24 mouse cellular contexts compared by ENCODE assay signal in the genomic region with DNA sequence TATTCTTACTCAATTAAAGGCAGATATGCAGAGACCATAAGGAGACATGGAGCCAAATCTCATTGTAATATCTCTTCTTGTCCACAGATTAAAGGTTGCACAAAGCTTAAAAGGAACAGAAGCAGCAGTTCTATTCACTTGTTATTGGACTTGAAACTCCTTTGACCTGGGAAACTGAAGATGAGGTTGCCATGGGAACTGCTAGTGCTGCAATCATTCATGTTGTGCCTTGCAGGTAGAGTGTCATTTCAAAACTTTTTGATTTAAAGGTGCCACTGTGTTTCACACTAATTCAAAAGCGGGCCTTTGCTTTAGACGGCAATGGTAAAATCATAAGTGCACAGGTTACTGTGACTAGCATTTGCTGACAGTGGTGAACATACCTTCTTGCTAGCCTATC.
DNase-seq lines count a peak whose midpoint lies in the region; ATAC-seq and TF ChIP-seq lines count a peak whose summit lies in the region.
"Had no signal": no experiment of that assay in that cellular context is flagged by ENCODE, and none has a peak within 500 bp of the region (broad histone marks: within the 10 kb centered on the region; RNA-seq: fewer than 3 reads in every experiment).

No protein-coding gene starts in this region.

- no peaks in the 10 kb centered on the region for H3K4me1 ChIP-seq in forebrain, embryonic 14.5 days (ENCODE audit: control insufficient read depth, insufficient read depth, low read length)
- H3K4me1 ChIP-seq in forebrain, embryonic 10.5 days, result no peaks in the 10 kb centered on the region
- peaks cover 6% of the 10 kb centered on the region; the same call in 1 of the 2 replicates for H3K4me1 ChIP-seq in midbrain, embryonic 16.5 days (ENCODE audit: control insufficient read depth, insufficient read depth, low read length)
- H3K4me1 ChIP-seq in midbrain, embryonic 11.5 days (ENCODE audit: control insufficient read depth, insufficient read depth, low read length), result no peaks in the 10 kb centered on the region
- no peaks in the 10 kb centered on the region for H3K4me1 ChIP-seq in midbrain, postnatal 0 days (ENCODE audit: insufficient read depth, low read length)
- no peaks in the 10 kb centered on the region for H3K4me1 ChIP-seq in hindbrain, embryonic 12.5 days
- H3K4me1 ChIP-seq: embryonic facial prominence, embryonic 12.5 days; embryonic facial prominence, embryonic 15.5 days; forebrain, embryonic 12.5 days; heart, embryonic 10.5 days; heart, embryonic 13.5 days; hindbrain, embryonic 13.5 days had no signal

- peak; percentile 13 for DNase-seq in forebrain, embryonic 14.5 days (ENCODE audit: low spot score)
- DNase-seq in forebrain, embryonic 10.5 days (ENCODE audit: extremely low spot score, low spot score), result no peak
- no peak for DNase-seq in midbrain, embryonic 11.5 days (ENCODE audit: low spot score, missing footprints)
- DNase-seq in midbrain, postnatal 0 days (ENCODE audit: low spot score), result peak; percentile 10
- DNase-seq: adrenal gland, postnatal 10 days; adrenal gland, postnatal 36 days; cerebellum, adult 18-20 months; cerebellum, adult 9-10 months; cerebellum, postnatal 14 days; gastrocnemius, postnatal 10 days; gastrocnemius, postnatal 36 days; heart, adult 2 months; heart, postnatal 14 days had no signal

- 78% methylated on average over 2 of the region's 2 CpGs for WGBS in forebrain, embryonic 14.5 days
- WGBS in forebrain, embryonic 10.5 days, result 98% methylated on average over 2 of the region's 2 CpGs
- WGBS in midbrain, embryonic 16.5 days, result 51% methylated on average over 2 of the region's 2 CpGs
- WGBS in midbrain, embryonic 11.5 days, result 96% methylated on average over 2 of the region's 2 CpGs
- 61% methylated on average over 2 of the region's 2 CpGs for WGBS in midbrain, postnatal 0 days
- WGBS in hindbrain, embryonic 12.5 days, result 93% methylated on average over 2 of the region's 2 CpGs

- H3K9me3 ChIP-seq in forebrain, embryonic 14.5 days (replicated peaks; ENCODE audit: control insufficient read depth, low read length), result no peaks in the 10 kb centered on the region
- no peaks in the 10 kb centered on the region for H3K9me3 ChIP-seq in forebrain, embryonic 10.5 days
- H3K9me3 ChIP-seq in midbrain, embryonic 16.5 days (replicated peaks; ENCODE audit: control insufficient read depth, low read length, poor library complexity, severe bottlenecking), result no peaks in the 10 kb centered on the region
- H3K9me3 ChIP-seq in midbrain, embryonic 11.5 days (ENCODE audit: control insufficient read depth, low read length), result no peaks in the 10 kb centered on the region
- H3K9me3 ChIP-seq in midbrain, postnatal 0 days (ENCODE audit: low read length), result no peaks in the 10 kb centered on the region
- no peaks in the 10 kb centered on the region for H3K9me3 ChIP-seq in hindbrain, embryonic 12.5 days (replicated peaks)
- H3K9me3 ChIP-seq: embryonic facial prominence, embryonic 12.5 days; embryonic facial prominence, embryonic 15.5 days; forebrain, embryonic 12.5 days; heart, embryonic 10.5 days; heart, embryonic 13.5 days; hindbrain, embryonic 13.5 days had no signal

- H3K36me3 ChIP-seq in forebrain, embryonic 14.5 days (ENCODE audit: control insufficient read depth, insufficient read depth, low read length), result no peaks in the 10 kb centered on the region
- H3K36me3 ChIP-seq in forebrain, embryonic 10.5 days (replicated peaks), result no peaks in the 10 kb centered on the region
- H3K36me3 ChIP-seq in midbrain, embryonic 16.5 days (ENCODE audit: control insufficient read depth, insufficient read depth, low read length), result no peaks in the 10 kb centered on the region
- H3K36me3 ChIP-seq in midbrain, embryonic 11.5 days (ENCODE audit: control insufficient read depth, insufficient read depth, low read length), result no peaks in the 10 kb centered on the region
- H3K36me3 ChIP-seq in midbrain, postnatal 0 days (ENCODE audit: insufficient read depth, low read length), result no peaks in the 10 kb centered on the region
- no peaks in the 10 kb centered on the region for H3K36me3 ChIP-seq in hindbrain, embryonic 12.5 days
- H3K36me3 ChIP-seq: embryonic facial prominence, embryonic 12.5 days; embryonic facial prominence, embryonic 15.5 days; forebrain, embryonic 12.5 days; heart, embryonic 10.5 days; heart, embryonic 13.5 days; hindbrain, embryonic 13.5 days had no signal

- no peak for TF ChIP-seq CTCF in midbrain, postnatal 0 days (IDR thresholded peaks at IDR 0.05)

- no peak overlapping the region for H3K9ac ChIP-seq in forebrain, embryonic 14.5 days (ENCODE audit: low read length)
- H3K9ac ChIP-seq in midbrain, embryonic 16.5 days (ENCODE audit: low read depth, low read length), result no peak overlapping the region
- H3K9ac ChIP-seq in midbrain, embryonic 11.5 days (ENCODE audit: low read length), result no peak overlapping the region
- H3K9ac ChIP-seq in midbrain, postnatal 0 days (replicated peaks; ENCODE audit: low read length, poor library complexity, severe bottlenecking), result no peak overlapping the region
- no peak overlapping the region for H3K9ac ChIP-seq in hindbrain, embryonic 12.5 days
- H3K9ac ChIP-seq: embryonic facial prominence, embryonic 12.5 days; embryonic facial prominence, embryonic 15.5 days; forebrain, embryonic 12.5 days; heart, embryonic 13.5 days; hindbrain, embryonic 13.5 days had no signal

- no peak overlapping the region for H3K4me3 ChIP-seq in forebrain, embryonic 14.5 days (ENCODE audit: low read depth, low read length)
- no peak overlapping the region for H3K4me3 ChIP-seq in forebrain, embryonic 10.5 days
- H3K4me3 ChIP-seq in midbrain, embryonic 16.5 days (ENCODE audit: low read depth, low read length), result no peak overlapping the region
- H3K4me3 ChIP-seq in midbrain, embryonic 11.5 days (ENCODE audit: low read depth, low read length), result no peak overlapping the region
- no peak overlapping the region for H3K4me3 ChIP-seq in midbrain, postnatal 0 days (ENCODE audit: low read depth, low read length)
- no peak overlapping the region for H3K4me3 ChIP-seq in hindbrain, embryonic 12.5 days
- H3K4me3 ChIP-seq: embryonic facial prominence, embryonic 12.5 days; embryonic facial prominence, embryonic 15.5 days; forebrain, embryonic 12.5 days; heart, adult 2 months; heart, embryonic 10.5 days; heart, embryonic 13.5 days; hindbrain, embryonic 13.5 days had no signal

- no peak for ATAC-seq in forebrain, embryonic 14.5 days
- peak; percentile 60 for ATAC-seq in midbrain, embryonic 16.5 days
- ATAC-seq in midbrain, embryonic 11.5 days (ENCODE audit: low FRiP score), result no peak
- ATAC-seq in midbrain, postnatal 0 days (ENCODE audit: low FRiP score), result 0 out of 2 replicates have a peak, but pooled peaks have one; percentile 27
- ATAC-seq in hindbrain, embryonic 12.5 days (ENCODE audit: low FRiP score), result no peak
- ATAC-seq in inflammation-experienced regulatory T-cells, adult 6 months, result no peak
- ATAC-seq: forebrain, embryonic 16.5 days; hindbrain, embryonic 16.5 days had no signal

- no peaks in the 10 kb centered on the region for H3K27me3 ChIP-seq in forebrain, embryonic 14.5 days (replicated peaks; ENCODE audit: control insufficient read depth, insufficient read depth, low read length)
- no peaks in the 10 kb centered on the region for H3K27me3 ChIP-seq in forebrain, embryonic 10.5 days (ENCODE audit: poor library complexity, severe bottlenecking)
- H3K27me3 ChIP-seq in midbrain, embryonic 16.5 days (ENCODE audit: control insufficient read depth, insufficient read depth, low read depth, low read length), result no peaks in the 10 kb centered on the region
- no peaks in the 10 kb centered on the region for H3K27me3 ChIP-seq in midbrain, embryonic 11.5 days (ENCODE audit: control insufficient read depth, insufficient read depth, low read length)
- no peaks in the 10 kb centered on the region for H3K27me3 ChIP-seq in midbrain, postnatal 0 days (ENCODE audit: insufficient read depth, low read length)
- no peaks in the 10 kb centered on the region for H3K27me3 ChIP-seq in hindbrain, embryonic 12.5 days
- H3K27me3 ChIP-seq: embryonic facial prominence, embryonic 12.5 days; embryonic facial prominence, embryonic 15.5 days; forebrain, embryonic 12.5 days; heart, embryonic 13.5 days; hindbrain, embryonic 13.5 days had no signal

- H3K27ac ChIP-seq in forebrain, embryonic 14.5 days (ENCODE audit: low read depth, low read length), result no peak overlapping the region
- no peak overlapping the region for H3K27ac ChIP-seq in forebrain, embryonic 10.5 days
- H3K27ac ChIP-seq in midbrain, embryonic 16.5 days (ENCODE audit: low read length), result no peak overlapping the region
- no peak overlapping the region for H3K27ac ChIP-seq in midbrain, embryonic 11.5 days (ENCODE audit: low read depth, low read length)
- peak overlapping the region; percentile 43 for H3K27ac ChIP-seq in midbrain, postnatal 0 days (ENCODE audit: low read depth, low read length)
- H3K27ac ChIP-seq in hindbrain, embryonic 12.5 days, result no peak overlapping the region
- H3K27ac ChIP-seq: embryonic facial prominence, embryonic 12.5 days; embryonic facial prominence, embryonic 15.5 days; forebrain, embryonic 12.5 days; heart, adult 2 months; heart, embryonic 10.5 days; heart, embryonic 13.5 days; hindbrain, embryonic 13.5 days had no signal

- H3K4me2 ChIP-seq in forebrain, embryonic 14.5 days (ENCODE audit: low read length), result no peak overlapping the region
- no peak overlapping the region for H3K4me2 ChIP-seq in midbrain, embryonic 16.5 days (ENCODE audit: low read length)
- no peak overlapping the region for H3K4me2 ChIP-seq in midbrain, embryonic 11.5 days
- no peak overlapping the region for H3K4me2 ChIP-seq in midbrain, postnatal 0 days (ENCODE audit: low read depth, low read length, poor library complexity, severe bottlenecking)
- no peak overlapping the region for H3K4me2 ChIP-seq in hindbrain, embryonic 12.5 days (replicated peaks)
- H3K4me2 ChIP-seq: embryonic facial prominence, embryonic 12.5 days; embryonic facial prominence, embryonic 15.5 days; forebrain, embryonic 12.5 days; heart, embryonic 13.5 days; hindbrain, embryonic 13.5 days had no signal

Comparison
In these comparisons a context has a peak if more than half of its experiments do, and no peak if none do; other contexts are left out.
1. ATAC-seq: peak in midbrain, embryonic 16.5 days (single experiment) and midbrain, postnatal 0 days (single experiment); none in forebrain, embryonic 14.5 days (single experiment), midbrain, embryonic 11.5 days (single experiment), hindbrain, embryonic 12.5 days (single experiment) and inflammation-experienced regulatory T-cells, adult 6 months (single experiment).
2. DNase-seq: peak in forebrain, embryonic 14.5 days (single experiment) and midbrain, postnatal 0 days (single experiment); none in forebrain, embryonic 10.5 days (single experiment) and midbrain, embryonic 11.5 days (single experiment).